Mouse (Mus musculus) midbrain, embryonic 14.5 days (tissue): ENCODE data around the gene Hemk1. TPM values are rescaled to one million over a fixed set of nuclear protein-coding genes. Genes with fewer than 3 reads are reported as not detected.

ENCODE experiments used
- ATAC-seq: fragments of 200-750 bp; cut with Nextera tagmentation; 2 replicates; pipeline ENCODE4 v1.8.0; 2017; ENCODE audit warnings: moderate number of reproducible peaks, moderate library complexity; ENCODE audit not compliant: low FRiP score, low TSS enrichment
- DNase-seq: peaks from one replicate; pipeline ENCODE4 v3.0.0-alpha.2; 2015
- H3K27ac ChIP-seq: fragments of 300-500 bp; sonication (generic); replicated peaks from 2 replicates; pipeline ENCODE4 v1.5.1; 2014; ENCODE audit warnings: mild to moderate bottlenecking, low read depth, low read length, moderate library complexity
- H3K27me3 ChIP-seq: fragments of 300-500 bp; sonication (generic); 2 replicates; pipeline ENCODE4 v1.6.1; 2014; ENCODE audit warnings: low read length, control low read depth, mixed read lengths; ENCODE audit not compliant: control insufficient read depth, insufficient read depth
- H3K36me3 ChIP-seq: fragments of 300-500 bp; sonication (generic); 2 replicates; pipeline ENCODE4 v1.6.1; 2014; ENCODE audit warnings: low read length, control low read depth; ENCODE audit not compliant: control insufficient read depth, insufficient read depth
- H3K4me1 ChIP-seq: fragments of 300-500 bp; sonication (generic); 2 replicates; pipeline ENCODE4 v1.6.1; 2014; ENCODE audit warnings: mild to moderate bottlenecking, antibody characterized with exemption, low read length, control low read depth; ENCODE audit not compliant: control insufficient read depth, insufficient read depth
- H3K4me2 ChIP-seq: fragments of 300-500 bp; sonication (generic); 2 replicates; pipeline ENCODE4 v1.6.1; 2014; ENCODE audit warnings: mild to moderate bottlenecking, low read length, moderate library complexity
- H3K4me3 ChIP-seq: fragments of 300-500 bp; sonication (generic); replicated peaks from 2 replicates; pipeline ENCODE4 v1.5.1; 2014; ENCODE audit warnings: low read depth, low read length
- H3K9ac ChIP-seq: fragments of 300-500 bp; sonication (generic); replicated peaks from 2 replicates; pipeline ENCODE4 v1.6.1; 2014; ENCODE audit warnings: mild to moderate bottlenecking, low read length, moderate library complexity
- H3K9me3 ChIP-seq: fragments of 300-500 bp; sonication (generic); 2 replicates; pipeline ENCODE4 v1.6.1; 2016; ENCODE audit warnings: low read length, control low read depth, mixed read lengths; ENCODE audit not compliant: control insufficient read depth
- WGBS: fragments of 180-500 bp; shearing (Covaris S2); extraction: QIAGEN DNeasy Blood & Tissue Kit; methylation state at CpG from one replicate; pipeline ENCODE4 v1.1.7; 2014; 5-methylcytosine and 5-hydroxymethylcytosine counted together
- polyA plus RNA-seq: library from polyadenylated mRNA; unstranded; fragments of >200 nt; fragmentation: Nextera tagmentation; extraction: Ambion mirVana; gene quantifications from 2 replicates; pipeline ENCODE4 v1.2.1, GENCODE M21; 2014

Gene Hemk1
- polyA plus RNA-seq, 1 experiment from 2014 or later, result 21.7 TPM

GRCm38 (mm10) chr9:107297059-107297458 lies 41.1 kb downstream of the Hemk1 start:
- no peaks in the 10 kb centered on the region for H3K9me3 ChIP-seq
- H3K27me3 ChIP-seq, result no peaks in the 10 kb centered on the region
- peak overlapping the region; percentile 66 for H3K9ac ChIP-seq
- WGBS, result 15% methylated on average over 16 of the region's 16 CpGs
- peak overlapping the region; percentile 71 for H3K4me3 ChIP-seq
- peaks cover 13% of the 10 kb centered on the region for H3K4me1 ChIP-seq
- ATAC-seq, result no peak; the same call in 1 of the 2 replicates
- H3K36me3 ChIP-seq, result peaks cover 16% of the 10 kb centered on the region
- no peak for DNase-seq
- H3K27ac ChIP-seq, result no peak overlapping the region
- H3K4me2 ChIP-seq, result peak overlapping the region; percentile 95

GRCm38 (mm10) chr9:107296501-107296965 lies 41.6 kb downstream of the Hemk1 start:
- H3K27ac ChIP-seq, result no peak overlapping the region
- no peaks in the 10 kb centered on the region for H3K9me3 ChIP-seq
- WGBS, result under 1% methylated on average over 31 of the region's 31 CpGs
- peak; percentile 95 for ATAC-seq
- peaks cover 11% of the 10 kb centered on the region for H3K36me3 ChIP-seq
- no peaks in the 10 kb centered on the region for H3K27me3 ChIP-seq
- peak overlapping the region; percentile 71 for H3K4me3 ChIP-seq
- peaks cover 13% of the 10 kb centered on the region for H3K4me1 ChIP-seq
- peak; percentile 96 for DNase-seq
- H3K4me2 ChIP-seq, result peak overlapping the region; percentile 95
- H3K9ac ChIP-seq, result peak overlapping the region; percentile 66

GRCm38 (mm10) chr9:107296041-107296440 lies 42.1 kb downstream of the Hemk1 start:
- Histone ChIP-seq H3K27ac (no peak overlapping the region), H3K4me2 (peak overlapping the region; percentile 95), H3K9ac (no peak overlapping the region), H3K4me3 (peak overlapping the region; percentile 71), H3K4me1 (peaks cover 13% of the 10 kb centered on the region), H3K9me3 (no peaks in the 10 kb centered on the region), H3K27me3 (no peaks in the 10 kb centered on the region), H3K36me3 (peaks cover 6% of the 10 kb centered on the region)
- 6% methylated on average over 14 of the region's 14 CpGs for WGBS
- DNase-seq (no peak), ATAC-seq (peak; percentile 18; the same call in 1 of the 2 replicates)

GRCm38 (mm10) chr9:107296016-107296040 lies 42.3 kb downstream of the Hemk1 start, which contains the start of gene Cish:
Cish (plus strand) TSS chr9:107296026.
- H3K4me3 ChIP-seq, result peak within 1 kb of the TSS; percentile 71
- ATAC-seq, result no peak
- H3K27me3 ChIP-seq, result no peaks in the 10 kb centered on the region
- H3K36me3 ChIP-seq, result peaks cover 4% of the 10 kb centered on the region
- H3K9me3 ChIP-seq, result no peaks in the 10 kb centered on the region
- no peak within 1 kb of the TSS for H3K27ac ChIP-seq
- peak within 1 kb of the TSS; percentile 66 for H3K9ac ChIP-seq
- H3K4me1 ChIP-seq, result peaks cover 13% of the 10 kb centered on the region
- H3K4me2 ChIP-seq, result peak within 1 kb of the TSS; percentile 95
- no peak for DNase-seq

GRCm38 (mm10) chr9:107295616-107296015 lies 42.5 kb downstream of the Hemk1 start:
- Histone ChIP-seq H3K4me2 (peak overlapping the region; percentile 95), H3K36me3 (peaks cover 2% of the 10 kb centered on the region), H3K4me3 (no peak overlapping the region), H3K27ac (no peak overlapping the region), H3K9me3 (no peaks in the 10 kb centered on the region), H3K4me1 (peaks cover 13% of the 10 kb centered on the region), H3K27me3 (no peaks in the 10 kb centered on the region), H3K9ac (no peak overlapping the region)
- ATAC-seq (no peak), DNase-seq (no peak)
- WGBS, result 85% methylated on average over 4 of the region's 4 CpGs

GRCm38 (mm10) chr9:107294249-107294648 lies 43.9 kb downstream of the Hemk1 start:
- Histone ChIP-seq H3K4me3 (no peak overlapping the region), H3K36me3 (no peaks in the 10 kb centered on the region), H3K27me3 (peaks cover 4% of the 10 kb centered on the region; the same call in 1 of the 2 replicates), H3K27ac (no peak overlapping the region), H3K4me1 (peaks cover 19% of the 10 kb centered on the region), H3K9me3 (no peaks in the 10 kb centered on the region), H3K9ac (no peak overlapping the region), H3K4me2 (no peak overlapping the region)
- 3% methylated on average over 6 of the region's 6 CpGs for WGBS
- DNase-seq (peak; percentile 82), ATAC-seq (no peak)

GRCm38 (mm10) chr9:107290897-107291296 lies 47.3 kb downstream of the Hemk1 start:
- H3K36me3 ChIP-seq, result no peaks in the 10 kb centered on the region
- no peaks in the 10 kb centered on the region for H3K9me3 ChIP-seq
- ATAC-seq, result no peak
- peaks cover 4% of the 10 kb centered on the region; the same call in 1 of the 2 replicates for H3K27me3 ChIP-seq
- peaks cover 9% of the 10 kb centered on the region for H3K4me1 ChIP-seq
- no peak overlapping the region for H3K4me2 ChIP-seq
- peak; percentile 91 for DNase-seq
- 29% methylated on average over 10 of the region's 10 CpGs for WGBS
- no peak overlapping the region for H3K4me3 ChIP-seq
- no peak overlapping the region for H3K27ac ChIP-seq
- H3K9ac ChIP-seq, result no peak overlapping the region

- H3K9ac ChIP-seq, result peak within 1 kb of the TSS; percentile 16; the same call in 1 of the 2 replicates
These were observed 48.7 kb downstream of the Hemk1 start, which contains the start of gene Mapkapk3 for GRCm38 (mm10) chr9:107289211-107290076. Mapkapk3 (minus strand) TSS chr9:107289877.

GRCm38 (mm10) chr9:107288711-107289110 lies 49.4 kb downstream of the Hemk1 start:
- 0 out of 2 replicates have a peak overlapping the region, but pooled peaks have one; percentile 65 for H3K4me2 ChIP-seq
- no peaks in the 10 kb centered on the region for H3K9me3 ChIP-seq
- H3K27me3 ChIP-seq, result peaks cover 4% of the 10 kb centered on the region; the same call in 1 of the 2 replicates
- no peak for ATAC-seq
- H3K27ac ChIP-seq, result no peak overlapping the region
- no peak for DNase-seq
- H3K36me3 ChIP-seq, result no peaks in the 10 kb centered on the region
- H3K4me1 ChIP-seq, result peaks cover 8% of the 10 kb centered on the region
- H3K9ac ChIP-seq, result no peak overlapping the region
- H3K4me3 ChIP-seq, result no peak overlapping the region
- 32% methylated on average over 8 of the region's 8 CpGs for WGBS

More at GRCm38 (mm10) chr9:107289211-107290076, 48.7 kb downstream of the Hemk1 start, which contains the start of gene Mapkapk3:
- H3K4me3 ChIP-seq, result peak within 1 kb of the TSS; percentile 32
- H3K27ac ChIP-seq, result no peak within 1 kb of the TSS
- H3K4me2 ChIP-seq, result peak within 1 kb of the TSS; percentile 65
- WGBS, result 4% methylated on average over 48 of the region's 49 CpGs
- no peaks in the 10 kb centered on the region for H3K9me3 ChIP-seq
- ATAC-seq (peak; percentile 60), DNase-seq (peak; percentile 78)
- H3K4me1 ChIP-seq, result peaks cover 8% of the 10 kb centered on the region
- H3K36me3 ChIP-seq, result no peaks in the 10 kb centered on the region
- peaks cover 4% of the 10 kb centered on the region; the same call in 1 of the 2 replicates for H3K27me3 ChIP-seq
